In genomic region chr11:70654198-70654922, GRCm38 (mm10) we compare ENCODE assay signal across 8 mouse cellular contexts. TPM values are rescaled to one million over a fixed set of nuclear protein-coding genes. Genes with fewer than 3 reads are reported as not detected.
A peak's percentile ranks its signal among the peaks of the same experiment; 100 is the strongest.
DNase-seq lines count a peak whose midpoint lies in the region; ATAC-seq and TF ChIP-seq lines count a peak whose summit lies in the region.

Pfn1 (minus strand) TSS chr11:70654644.

- peak; percentile 73 for DNase-seq in G1E (ENCODE audit: low spot score)
- DNase-seq in layer of hippocampus, postnatal 10 days (ENCODE audit: low spot score in 2 of 2): peak; percentile 66 to 80
- DNase-seq in lung, postnatal 10 days: peak; percentile 80
- DNase-seq in ovary, postnatal 36 days (ENCODE audit: low spot score): peak; percentile 78
- peak; percentile 90 for DNase-seq in thymus, postnatal 14 days

- no peak for TF ChIP-seq CTCF in G1E (IDR thresholded peaks at IDR 0.05; ENCODE audit: low read depth, low read length)

- H3K4me1 ChIP-seq in G1E (ENCODE audit: insufficient read depth, low read depth, low read length): peaks cover 75% of the 10 kb centered on the region
- peaks cover 46% of the 10 kb centered on the region for H3K4me1 ChIP-seq in forebrain, embryonic 15.5 days

- H3K4me2 ChIP-seq in forebrain, embryonic 15.5 days (replicated peaks): peak within 1 kb of the TSS; percentile 72

- 0 out of 2 replicates have a peak, but pooled peaks have one; percentile 2 for ATAC-seq in G1E (ENCODE audit: extremely low read depth, insufficient number of reproducible peaks, low FRiP score, poor library complexity, severe bottlenecking)
- ATAC-seq in cerebellum, adult (ENCODE audit: insufficient number of reproducible peaks, low FRiP score, low TSS enrichment): peak; percentile 57
- peak; percentile 59 for ATAC-seq in forebrain, embryonic 15.5 days (replicated peaks)
- ATAC-seq in hematopoietic stem cell, adult 5-6 weeks (replicated peaks in 1 of 2; ENCODE audit: insufficient read depth in 1 of 2, low FRiP score in 2 of 2, low TSS enrichment in 1 of 2, low read depth in 1 of 2, poor library complexity in 2 of 2, severe bottlenecking in 2 of 2): peak; percentile 25 to 39

- peak within 1 kb of the TSS; percentile 97 for H3K27ac ChIP-seq in forebrain, embryonic 15.5 days (replicated peaks)

- H3K4me3 ChIP-seq in G1E (ENCODE audit: low read depth, low read length): peak within 1 kb of the TSS; percentile 100
- peak within 1 kb of the TSS; percentile 99 for H3K4me3 ChIP-seq in forebrain, embryonic 15.5 days

- peak within 1 kb of the TSS; percentile 97 for H3K9ac ChIP-seq in forebrain, embryonic 15.5 days (replicated peaks)

- H3K27me3 ChIP-seq in G1E (ENCODE audit: insufficient read depth, low read length): no peaks in the 10 kb centered on the region
- no peaks in the 10 kb centered on the region for H3K27me3 ChIP-seq in forebrain, embryonic 15.5 days

- WGBS in forebrain, embryonic 15.5 days: under 1% methylated on average over 56 of the region's 61 CpGs

- peaks cover 63% of the 10 kb centered on the region for H3K36me3 ChIP-seq in G1E (replicated peaks)
- H3K36me3 ChIP-seq in forebrain, embryonic 15.5 days: peaks cover 31% of the 10 kb centered on the region

- no peaks in the 10 kb centered on the region for H3K9me3 ChIP-seq in G1E (replicated peaks)
- no peaks in the 10 kb centered on the region for H3K9me3 ChIP-seq in forebrain, embryonic 15.5 days

RNA-seq across cellular contexts. Expression of gene Pfn1, which starts in this region (rescaled TPM):
- total RNA-seq in G1E (2014; fragmentation: Nextera tagmentation) (804 and 991 TPM in 2 replicates), G1E (2017) (724 and 774 TPM in 2 replicates)
- 3,649 and 4,709 TPM in 2 replicates for polyA plus RNA-seq in G1E (2012)
- polyA plus RNA-seq in forebrain, embryonic 15.5 days (2015; fragmentation: Nextera tagmentation; extraction: Ambion mirVana): 683 and 724 TPM in 2 replicates
- 348 and 461 TPM in 2 replicates for total RNA-seq in hematopoietic stem cell, adult 5-6 weeks (2017)
- total RNA-seq in layer of hippocampus, postnatal 10 days (2021): 100 to 1,000 TPM; 364 to 371 TPM

Comparison
In these comparisons a context has a peak if more than half of its experiments do, and no peak if none do; other contexts are left out.
1. Peak in every context shown above with its lines: DNase-seq, ATAC-seq, H3K4me3 ChIP-seq and H3K27ac ChIP-seq.
2. ATAC-seq: peak in every context shown above with its lines; median percentile 59 in forebrain, embryonic 15.5 days; 57 in cerebellum, adult; 32 in hematopoietic stem cell, adult 5-6 weeks; 2 in G1E.